Comparison of ENCODE assay signal across 10 mouse cellular contexts in the genomic region with DNA sequence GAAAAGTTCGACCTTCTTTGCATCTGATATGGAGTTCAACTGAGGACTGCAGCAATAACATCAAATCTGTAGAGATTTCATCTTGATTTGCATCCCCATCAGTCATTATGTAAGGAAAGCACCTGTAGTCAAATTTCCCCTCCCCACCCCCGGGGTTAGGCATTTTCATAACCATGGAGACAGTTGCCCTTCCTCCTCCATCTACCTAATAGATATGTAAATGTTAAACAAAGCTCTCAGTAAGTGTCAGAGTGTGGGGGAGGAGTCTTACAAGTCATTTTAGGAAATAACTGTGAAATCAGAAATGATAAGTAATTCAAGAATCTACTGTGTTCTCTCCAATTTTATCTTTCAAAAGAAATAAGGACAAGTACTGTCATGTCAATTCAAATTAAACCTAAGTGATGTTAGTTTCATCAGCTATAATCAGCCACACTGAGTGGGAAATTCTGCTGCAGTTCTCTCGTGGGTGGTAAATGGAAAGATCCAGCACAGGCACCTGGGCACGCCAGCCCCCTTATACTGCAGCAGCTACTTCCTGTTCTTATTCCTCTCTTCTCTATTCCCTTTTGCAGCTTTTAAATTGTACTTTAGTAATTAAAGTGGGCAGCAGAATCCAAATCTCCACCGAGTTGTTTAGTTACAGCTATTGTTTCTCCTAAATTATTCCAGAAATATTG. TPM values are rescaled to one million over a fixed set of nuclear protein-coding genes. Genes with fewer than 3 reads are reported as not detected.
A peak's percentile ranks its signal among the peaks of the same experiment; 100 is the strongest.
DNase-seq lines count a peak whose midpoint lies in the region; ATAC-seq lines count a peak whose summit lies in the region.
"Had no signal": no experiment of that assay in that cellular context is flagged by ENCODE, and none has a peak within 500 bp of the region (broad histone marks: within the 10 kb centered on the region; RNA-seq: fewer than 3 reads in every experiment).

No protein-coding gene starts in this region.

- DNase-seq in lung, postnatal 25 days (ENCODE audit: low spot score), result peak; percentile 10
- no peak for DNase-seq in lung, adult 18-20 months
- peak; percentile 66 for DNase-seq in R1 (ENCODE audit: low read depth, low spot score)
- DNase-seq in thymus, postnatal 0 days (ENCODE audit: low spot score), result peak; percentile 44
- no peak for DNase-seq in retina, embryonic 14.5 days (ENCODE audit: low spot score)
- DNase-seq in cerebellum, postnatal 25 days, result no peak
- DNase-seq in ovary, postnatal 10 days (ENCODE audit: low spot score), result no peak
- DNase-seq: kidney, postnatal 10 days had no signal

- ATAC-seq in inflammation-experienced regulatory T-cells, adult 6 months, result peak; percentile 92
- ATAC-seq: midbrain, embryonic 13.5 days had no signal

RNA-seq across cellular contexts. Expression of a gene that starts 35.2 kb away (rescaled TPM):
- polyA plus RNA-seq in inflammation-experienced regulatory T-cells, adult 6 months (2017; shearing (Covaris generic)), result 10 to 100 TPM in 1 of 3 experiments, 1 to 10 TPM in 2; 6.2 to 11.1 (median 8.8) TPM
- 3.1 and 3.7 TPM in 2 replicates for polyA plus RNA-seq in thymus, postnatal 0 days (2015; fragmentation: Nextera tagmentation; extraction: Ambion mirVana)

RNA-seq across cellular contexts. Expression of a gene that starts 45.3 kb away (rescaled TPM):
- 10 to 100 TPM; 32.2 to 37.8 (median 34.9) TPM for polyA plus RNA-seq in inflammation-experienced regulatory T-cells, adult 6 months (2017; shearing (Covaris generic))
- polyA plus RNA-seq in thymus, postnatal 0 days (2015; fragmentation: Nextera tagmentation; extraction: Ambion mirVana), result 41.2 and 44.0 TPM in 2 replicates

RNA-seq across cellular contexts. Expression of a gene that starts 45.6 kb away (rescaled TPM):
- 100 to 1,000 TPM in 1 of 3 experiments, 10 to 100 TPM in 2; 72.3 to 139 (median 76.1) TPM for polyA plus RNA-seq in inflammation-experienced regulatory T-cells, adult 6 months (2017; shearing (Covaris generic))
- 265 and 303 TPM in 2 replicates for polyA plus RNA-seq in thymus, postnatal 0 days (2015; fragmentation: Nextera tagmentation; extraction: Ambion mirVana)

RNA-seq across cellular contexts. Expression of a gene that starts 53.7 kb away (rescaled TPM):
- 100 to 1,000 TPM; 197 to 230 (median 201) TPM for polyA plus RNA-seq in inflammation-experienced regulatory T-cells, adult 6 months (2017; shearing (Covaris generic))
- polyA plus RNA-seq in thymus, postnatal 0 days (2015; fragmentation: Nextera tagmentation; extraction: Ambion mirVana), result 230 and 241 TPM in 2 replicates

Comparison
In these comparisons a context has a peak if more than half of its experiments do, and no peak if none do; other contexts are left out.
1. DNase-seq: peak in lung, postnatal 25 days (single experiment), R1 (single experiment) and thymus, postnatal 0 days (single experiment); none in lung, adult 18-20 months (0 of 2), retina, embryonic 14.5 days (single experiment), cerebellum, postnatal 25 days (0 of 2) and ovary, postnatal 10 days (single experiment).